Mouse (Mus musculus) lung, adult 2 months (tissue): ENCODE measurements around the gene Mtf2.

Experiments
- CTCF ChIP-seq: fragments of 200-500 bp; IDR thresholded peaks from 2 replicates; pipeline ENCODE4 v1.5.1; 2011; ENCODE audit warnings: mild to moderate bottlenecking, low read length, control low read depth; ENCODE audit not compliant: insufficient read depth
- POLR2A ChIP-seq: fragments of 200-500 bp; IDR thresholded peaks from 2 replicates; pipeline ENCODE4 v1.6.1; 2011; ENCODE audit warnings: low read depth, mild to moderate bottlenecking, control low read depth, low read length, borderline replicate concordance; ENCODE audit errors: extremely low read depth

DNA sequence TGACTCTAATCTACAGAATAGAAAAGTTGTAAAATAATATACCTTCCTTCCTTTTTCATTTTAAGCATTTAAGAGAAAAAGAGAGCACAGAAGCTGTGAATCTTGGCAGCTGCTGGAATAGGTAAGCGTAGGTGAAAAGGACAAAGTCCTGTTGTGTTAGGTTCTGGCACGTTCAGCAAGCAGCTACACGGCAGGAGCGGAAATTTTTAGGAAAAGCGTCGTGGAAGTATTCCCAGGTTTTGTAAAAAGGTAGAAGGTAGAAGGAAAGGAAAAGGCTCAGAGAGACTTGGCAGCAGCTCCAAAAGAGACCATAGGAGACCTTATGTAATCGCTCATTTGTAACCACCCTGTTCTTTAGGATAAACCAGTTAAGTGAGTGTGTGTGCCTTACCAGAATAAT, 43.9 kb downstream of the Mtf2 start:
- TF ChIP-seq POLR2A = no peak
- TF ChIP-seq CTCF = no peak
